Mouse (Mus musculus) heart, adult 18-20 months (tissue): ENCODE data around the gene Mis18a. TPM values are rescaled to one million over a fixed set of nuclear protein-coding genes. Genes with fewer than 3 reads are reported as not detected.
A peak's percentile ranks its signal among the peaks of the same experiment; 100 is the strongest.

Experiments
- DNase-seq, 2 experiments: peaks; one replicate each; pipeline ENCODE4 v3.0.0; 2021 to 2022; ENCODE audit warnings: mixed read lengths in 1 of 2
- total RNA-seq, 2 experiments: library from RNA; stranded (reverse); gene quantifications; 2 replicates each; pipeline ENCODE4 v1.2.3; 2021

Mis18a gene
- total RNA-seq, 2 experiments from 2014 or later, result 2.9 to 3.0 TPM

GRCm38 (mm10) chr16:90704161-90704825 lies 22.9 kb downstream of the Mis18a start:
- peak in 1 of 2 experiments; percentile 40 for DNase-seq

- DNase-seq, result no peak
Measured at GRCm38 (mm10) chr16:90703646-90704045, 23.6 kb downstream of the Mis18a start.

GRCm38 (mm10) chr16:90701541-90701940 lies 25.7 kb downstream of the Mis18a start:
- no peak for DNase-seq

GRCm38 (mm10) chr16:90699390-90699789 lies 27.8 kb downstream of the Mis18a start:
- DNase-seq, result no peak

- no peak for DNase-seq
Measured at GRCm38 (mm10) chr16:90696306-90696705, 30.9 kb downstream of the Mis18a start.

GRCm38 (mm10) chr16:90695121-90695520 lies 32.1 kb downstream of the Mis18a start:
- peak in 1 of 2 experiments; percentile 50 for DNase-seq

GRCm38 (mm10) chr16:90694719-90695118 lies 32.5 kb downstream of the Mis18a start:
- DNase-seq, result peak in 1 of 2 experiments; percentile 18

- no peak for DNase-seq
Measured at GRCm38 (mm10) chr16:90693625-90694024, 33.6 kb downstream of the Mis18a start.

- DNase-seq, result peak; percentile 50 to 77
Measured at GRCm38 (mm10) chr16:90692704-90693385, 34.4 kb downstream of the Mis18a start.

GRCm38 (mm10) chr16:90687687-90688263 lies 39.4 kb downstream of the Mis18a start:
- DNase-seq, result no peak

- no peak for DNase-seq
Measured at GRCm38 (mm10) chr16:90687011-90687410, 40.2 kb downstream of the Mis18a start.

- DNase-seq, result no peak
Measured at GRCm38 (mm10) chr16:90684092-90684491, 43.1 kb downstream of the Mis18a start.

- no peak for DNase-seq
Measured at GRCm38 (mm10) chr16:90679984-90680383, 47.2 kb downstream of the Mis18a start.

GRCm38 (mm10) chr16:90678820-90679219 lies 48.4 kb downstream of the Mis18a start:
- DNase-seq, result no peak

- DNase-seq, result peak; percentile 72 to 90
Measured at GRCm38 (mm10) chr16:90676920-90677574, 50.2 kb downstream of the Mis18a start.

GRCm38 (mm10) chr16:90674651-90675050 lies 52.6 kb downstream of the Mis18a start:
- no peak for DNase-seq

GRCm38 (mm10) chr16:90673507-90674354 lies 53.5 kb downstream of the Mis18a start:
- DNase-seq, result peak; percentile 24 to 39
